Mouse (Mus musculus) heart, adult 2 months (tissue): ENCODE results near the gene Rrp7a. TPM values are rescaled to one million over a fixed set of nuclear protein-coding genes. Genes with fewer than 3 reads are reported as not detected.

ENCODE experiments used
- DNase-seq, 2 experiments: peaks; one replicate each; pipeline ENCODE4 v3.0.0; 2021
- H3K27ac ChIP-seq: fragments of 200-600 bp; 2 replicates; pipeline ENCODE4 v1.8.1; 2022
- H3K27me3 ChIP-seq: fragments of 200-500 bp; 2 replicates; pipeline ENCODE4 v1.6.1; 2012; ENCODE audit warnings: mild to moderate bottlenecking, low read length, inconsistent platforms, mixed read lengths; ENCODE audit not compliant: control insufficient read depth, insufficient read depth
- H3K36me3 ChIP-seq: fragments of 200-500 bp; 2 replicates; pipeline ENCODE4 v1.6.1; 2012; ENCODE audit warnings: low read length, inconsistent platforms; ENCODE audit not compliant: control insufficient read depth, insufficient read depth
- H3K4me1 ChIP-seq: fragments of 200-500 bp; 2 replicates; pipeline ENCODE4 v1.6.1; 2011; ENCODE audit warnings: low read length; ENCODE audit not compliant: control insufficient read depth, insufficient read depth
- H3K4me3 ChIP-seq: fragments of 200-600 bp; 2 replicates; pipeline ENCODE4 v1.8.1; 2022
- H3K79me2 ChIP-seq: fragments of 200-500 bp; replicated peaks from 2 replicates; pipeline ENCODE4 v1.6.1; 2012; ENCODE audit warnings: mild to moderate bottlenecking, inconsistent platforms, low read length, moderate library complexity, mixed read lengths; ENCODE audit not compliant: control insufficient read depth, insufficient read depth
- H3K9ac ChIP-seq: fragments of 200-500 bp; 2 replicates; pipeline ENCODE4 v1.6.1; 2012; ENCODE audit warnings: low read depth, mild to moderate bottlenecking, control low read depth, inconsistent platforms, low read length, mixed read lengths
- CTCF ChIP-seq: fragments of 200-600 bp; IDR thresholded peaks from 2 replicates; pipeline ENCODE4 v1.8.1; 2022; ENCODE audit warnings: antibody characterized with exemption, mild to moderate bottlenecking, moderate library complexity
- EP300 ChIP-seq: fragments of 200-500 bp; IDR thresholded peaks from 2 replicates; pipeline ENCODE4 v1.6.1; 2011; ENCODE audit warnings: low read depth, low read length, control low read depth; ENCODE audit not compliant: insufficient read depth
- POLR2A ChIP-seq: fragments of 200-500 bp; IDR thresholded peaks from 2 replicates; pipeline ENCODE4 v1.6.1; 2011; ENCODE audit warnings: mild to moderate bottlenecking, low read depth, low read length, control low read depth; ENCODE audit not compliant: insufficient read depth
- WGBS: fragments of 180-500 bp; shearing (Covaris S2); methylation state at CpG from one replicate; pipeline ENCODE4 v1.1.7; 2018; 5-methylcytosine and 5-hydroxymethylcytosine counted together
- intact Hi-C: fragments of 180-260 bp; cut with DNase I; formaldehyde crosslinking; loops from one replicate; pipeline ENCODE4 v1.15.1; 2025
- polyA plus RNA-seq: library from polyadenylated mRNA; depleted of rRNA; stranded (reverse); fragments of >200 nt; gene quantifications from 2 replicates; pipeline ENCODE4 v1.2.3, GENCODE M21; 2012
- total RNA-seq, 2 experiments: library from RNA; stranded (reverse); gene quantifications; 2 replicates each; pipeline ENCODE4 v1.2.3; 2021

Rrp7a gene
- total and polyA plus RNA-seq, 3 experiments = 39.9 to 62.0 (median 40.9) TPM

- no peaks in the 10 kb centered on the region for H3K79me2 ChIP-seq
- H3K4me3 ChIP-seq = peak overlapping the region; percentile 53
- peak overlapping the region; percentile 60 for H3K9ac ChIP-seq
- H3K4me1 ChIP-seq = peaks cover 34% of the 10 kb centered on the region
- TF ChIP-seq POLR2A (no peak), CTCF (no peak), EP300 (no peak)
- H3K27ac ChIP-seq = peak overlapping the region; percentile 96
- DNase-seq = peak; percentile 24 to 43
- peaks cover 3% of the 10 kb centered on the region for H3K36me3 ChIP-seq
- WGBS = 54% methylated on average over 7 of the region's 7 CpGs
- no peaks in the 10 kb centered on the region for H3K27me3 ChIP-seq
- intact Hi-C loops = no loop called here
Measured at GRCm38 (mm10) chr15:83168875-83169771, 46.5 kb upstream of the Rrp7a start.

GRCm38 (mm10) chr15:83168311-83168710 lies 45.7 kb upstream of the Rrp7a start:
- peaks cover 3% of the 10 kb centered on the region for H3K36me3 ChIP-seq
- H3K4me1 ChIP-seq = peaks cover 34% of the 10 kb centered on the region
- WGBS = 88% methylated on average over 3 of the region's 3 CpGs
- intact Hi-C loops = no loop called here
- H3K79me2 ChIP-seq = no peaks in the 10 kb centered on the region
- no peaks in the 10 kb centered on the region for H3K27me3 ChIP-seq
- TF ChIP-seq CTCF (no peak), EP300 (no peak), POLR2A (no peak)
- no peak overlapping the region for H3K9ac ChIP-seq
- H3K27ac ChIP-seq = no peak overlapping the region; the same call in 1 of the 2 replicates
- no peak overlapping the region for H3K4me3 ChIP-seq
- DNase-seq = no peak

GRCm38 (mm10) chr15:83167550-83168065 lies 45.0 kb upstream of the Rrp7a start:
- no peak overlapping the region for H3K4me3 ChIP-seq
- H3K4me1 ChIP-seq = peaks cover 36% of the 10 kb centered on the region
- no peak overlapping the region for H3K9ac ChIP-seq
- TF ChIP-seq POLR2A = no peak
- no peak for TF ChIP-seq EP300
- no peak for TF ChIP-seq CTCF
- H3K27ac ChIP-seq = peak overlapping the region; percentile 73
- peaks cover 3% of the 10 kb centered on the region for H3K36me3 ChIP-seq
- no peaks in the 10 kb centered on the region for H3K27me3 ChIP-seq
- H3K79me2 ChIP-seq = no peaks in the 10 kb centered on the region
- intact Hi-C loops = no loop called here
- WGBS = 90% methylated on average over 8 of the region's 8 CpGs
- peak in 1 of 2 experiments; percentile 2 for DNase-seq

- Histone ChIP-seq H3K4me1 (peaks cover 36% of the 10 kb centered on the region), H3K27ac (peak overlapping the region; percentile 73)
- WGBS = 79% methylated on average over 5 of the region's 5 CpGs
Measured at GRCm38 (mm10) chr15:83167126-83167525, 44.5 kb upstream of the Rrp7a start.

GRCm38 (mm10) chr15:83166642-83167041 lies 44.0 kb upstream of the Rrp7a start:
- Histone ChIP-seq H3K4me3 (no peak overlapping the region), H3K27ac (peak overlapping the region; percentile 73), H3K36me3 (peaks cover 3% of the 10 kb centered on the region), H3K27me3 (no peaks in the 10 kb centered on the region), H3K79me2 (no peaks in the 10 kb centered on the region), H3K9ac (no peak overlapping the region), H3K4me1 (peaks cover 36% of the 10 kb centered on the region)
- TF ChIP-seq EP300 = no peak
- TF ChIP-seq POLR2A = no peak
- no peak for TF ChIP-seq CTCF
- 44% methylated on average over 3 of the region's 3 CpGs for WGBS
- peak; percentile 48 to 62 for DNase-seq
- intact Hi-C loops = no loop called here

More at GRCm38 (mm10) chr15:83167126-83167525, 44.5 kb upstream of the Rrp7a start:
- peak in 1 of 2 experiments; percentile 10 for DNase-seq
- no peak for TF ChIP-seq POLR2A
- no peak for TF ChIP-seq CTCF
- no peak for TF ChIP-seq EP300
- Histone ChIP-seq H3K36me3 (peaks cover 3% of the 10 kb centered on the region), H3K27me3 (no peaks in the 10 kb centered on the region), H3K79me2 (no peaks in the 10 kb centered on the region), H3K9ac (no peak overlapping the region), H3K4me3 (no peak overlapping the region)
- intact Hi-C loops = no loop called here
